Mouse (Mus musculus) liver, adult 2 months (tissue): Measurements from ENCODE around the gene Tln2.

Experiments used
- CTCF ChIP-seq: fragments of 200-500 bp; IDR thresholded peaks from 2 replicates; pipeline ENCODE4 v1.5.1; 2011; ENCODE audit warnings: low read depth, low read length, control low read depth
- POLR2A ChIP-seq: fragments of 200-500 bp; IDR thresholded peaks from 2 replicates; pipeline ENCODE4 v1.6.1; 2011; ENCODE audit warnings: low read length, control low read depth; ENCODE audit not compliant: insufficient read depth; ENCODE audit errors: extremely low read depth

GRCm38 (mm10) chr9:67301571-67301970, 257.9 kb downstream of the Tln2 start:
- TF ChIP-seq POLR2A (no peak), CTCF (no peak)
